Mouse (Mus musculus) right cerebral cortex, postnatal 10 days (tissue): ENCODE results near the gene Utp14b.
A peak's percentile ranks its signal among the peaks of the same experiment; 100 is the strongest.

Experiments
- DNase-seq, 2 experiments: peaks; one replicate each; pipeline ENCODE4 v3.0.0; 2021; ENCODE audit warnings: low spot score in 2 of 2

The Utp14b gene

DNA sequence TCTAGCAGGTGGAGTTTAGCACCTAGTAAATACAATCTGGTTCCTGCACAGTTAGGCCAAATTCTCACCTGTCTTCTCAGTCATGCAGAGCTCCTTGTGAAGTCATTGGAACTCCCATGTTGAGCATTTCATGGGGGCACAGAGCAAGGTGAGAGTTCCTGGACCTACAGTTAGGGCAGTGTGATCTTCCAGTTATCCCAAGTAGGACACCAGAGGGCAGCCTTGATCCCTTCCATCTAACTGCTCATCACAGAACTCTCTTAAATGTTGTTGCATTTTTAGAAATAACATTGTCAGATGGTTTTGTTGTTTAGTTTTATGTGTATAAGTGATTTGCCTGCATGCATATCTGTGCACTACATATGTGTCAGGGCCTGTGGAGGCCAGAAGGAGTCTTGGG lies 29.0 kb downstream of the Utp14b start:
- DNase-seq: no peak

DNA sequence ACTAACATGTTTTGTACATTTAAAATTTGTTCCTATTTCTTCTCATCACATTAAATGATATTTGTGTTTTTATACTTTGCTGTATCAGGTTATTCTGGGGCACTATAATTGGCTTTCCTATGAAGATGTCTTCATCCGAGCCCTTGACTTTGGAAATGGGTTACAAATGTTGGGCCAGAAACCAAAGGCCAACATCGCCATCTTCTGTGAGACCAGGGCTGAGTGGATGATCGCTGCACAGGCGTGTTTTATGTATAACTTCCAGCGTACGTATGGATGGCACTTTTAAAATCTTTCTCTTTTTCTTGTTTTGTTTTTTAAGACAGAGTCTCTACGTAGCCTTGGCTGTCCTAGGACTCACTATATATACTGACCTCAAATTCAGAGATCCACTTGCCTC lies 30.3 kb downstream of the Utp14b start:
- no peak for DNase-seq

GRCm38 (mm10) chr1:78694503-78695258 lies 36.8 kb downstream of the Utp14b start:
- DNase-seq: no peak

DNA sequence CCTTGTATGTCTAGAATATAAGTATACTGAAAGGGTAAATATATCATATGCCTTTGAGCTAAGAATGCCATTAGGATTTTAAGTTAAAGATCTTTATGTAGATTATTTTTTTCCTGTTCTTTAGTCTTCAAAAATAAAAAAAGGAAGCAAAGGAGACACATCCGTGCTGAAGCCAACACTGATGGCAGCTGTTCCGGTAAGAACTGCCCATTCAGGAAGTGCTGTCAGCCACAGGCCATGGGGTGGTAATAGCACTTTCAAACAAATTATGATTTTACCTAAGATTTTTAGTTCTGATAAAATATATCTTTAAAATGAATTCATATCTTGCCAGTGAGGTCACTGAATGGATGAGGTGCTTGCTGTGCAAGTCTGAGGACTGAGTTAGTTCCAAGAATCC lies 38.5 kb downstream of the Utp14b start:
- DNase-seq: no peak

DNA sequence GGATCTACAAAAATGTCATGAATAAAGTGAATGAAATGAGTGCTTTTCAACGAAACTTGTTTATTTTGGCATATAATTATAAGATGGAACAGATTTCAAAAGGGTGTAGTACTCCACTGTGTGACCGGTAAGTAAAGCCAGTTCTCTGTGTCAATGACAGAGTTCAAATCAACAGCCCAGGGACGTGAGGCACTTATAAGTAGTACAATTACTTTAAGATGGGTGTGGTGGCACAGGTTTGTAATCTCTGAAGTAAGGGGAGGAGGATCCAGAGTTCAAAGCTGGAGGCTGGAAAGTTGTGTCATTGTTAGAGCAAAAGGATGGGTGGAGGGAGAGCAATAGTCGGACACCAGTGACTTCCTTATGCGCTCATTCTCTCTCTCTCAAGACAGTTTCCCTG lies 39.1 kb downstream of the Utp14b start:
- DNase-seq: no peak

GRCm38 (mm10) chr1:78698138-78698537 lies 40.3 kb downstream of the Utp14b start:
- no peak for DNase-seq

DNA sequence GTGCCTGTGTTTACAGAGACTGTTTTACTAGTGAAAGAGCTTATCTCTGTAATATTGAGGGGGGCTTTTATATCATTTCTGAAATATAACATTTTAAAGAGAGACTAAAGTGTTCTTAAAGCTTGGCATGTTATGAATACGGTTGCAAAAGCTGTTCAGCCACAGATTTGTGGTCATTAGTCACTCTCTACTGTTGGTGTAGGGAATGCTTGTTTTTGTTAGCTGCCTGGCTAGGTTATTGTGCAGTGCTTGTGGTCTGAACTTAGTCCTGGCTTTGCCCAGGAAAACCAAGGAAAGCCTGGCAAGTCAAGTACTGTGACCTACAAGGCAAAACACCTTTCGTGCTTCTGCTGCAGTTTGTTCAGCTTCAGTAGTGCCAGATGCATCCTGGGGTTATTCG lies 43.9 kb downstream of the Utp14b start:
- DNase-seq: no peak

- DNase-seq: peak in 1 of 2 experiments; percentile 35
Observed at GRCm38 (mm10) chr1:78702282-78702963, 44.6 kb downstream of the Utp14b start.

DNA sequence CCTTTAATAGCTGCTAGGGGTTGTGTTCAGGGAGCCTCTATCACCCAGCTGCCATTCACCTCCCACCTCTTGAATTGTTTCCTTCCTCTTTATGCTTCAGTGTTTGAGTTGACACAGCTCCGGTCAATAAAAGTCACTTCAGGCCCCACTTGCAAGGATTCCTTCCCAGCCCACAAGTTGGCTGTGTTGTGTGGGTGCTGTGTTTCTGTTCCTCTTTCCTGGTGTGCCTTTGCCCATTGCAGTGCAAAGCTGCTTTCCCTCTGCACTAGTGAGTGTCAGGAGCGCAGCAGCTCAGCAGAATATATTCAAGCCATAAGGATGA lies 45.1 kb downstream of the Utp14b start:
- DNase-seq: no peak

- no peak for DNase-seq
Observed at GRCm38 (mm10) chr1:78706338-78706737, 48.5 kb downstream of the Utp14b start.

DNA sequence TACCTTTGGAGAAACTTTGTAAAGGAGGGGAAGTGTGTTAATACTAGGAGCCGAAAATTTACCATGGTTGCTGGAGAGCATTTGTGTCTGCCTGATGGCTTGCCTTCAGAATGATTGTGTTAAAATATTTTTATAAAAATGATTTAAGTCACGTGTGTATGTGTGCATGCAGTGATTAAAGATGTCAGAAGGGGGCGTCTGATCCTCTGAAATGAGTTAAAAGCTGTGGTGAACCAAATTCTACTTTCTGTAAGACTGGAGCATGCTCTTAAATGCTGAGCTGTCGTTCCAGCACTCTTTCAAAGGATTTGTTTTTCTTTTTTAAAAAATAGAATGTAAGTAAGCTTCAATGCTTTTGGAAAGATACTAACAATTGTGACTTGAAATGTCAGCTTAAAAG lies 49.4 kb downstream of the Utp14b start:
- DNase-seq: peak; percentile 58 to 60

DNA sequence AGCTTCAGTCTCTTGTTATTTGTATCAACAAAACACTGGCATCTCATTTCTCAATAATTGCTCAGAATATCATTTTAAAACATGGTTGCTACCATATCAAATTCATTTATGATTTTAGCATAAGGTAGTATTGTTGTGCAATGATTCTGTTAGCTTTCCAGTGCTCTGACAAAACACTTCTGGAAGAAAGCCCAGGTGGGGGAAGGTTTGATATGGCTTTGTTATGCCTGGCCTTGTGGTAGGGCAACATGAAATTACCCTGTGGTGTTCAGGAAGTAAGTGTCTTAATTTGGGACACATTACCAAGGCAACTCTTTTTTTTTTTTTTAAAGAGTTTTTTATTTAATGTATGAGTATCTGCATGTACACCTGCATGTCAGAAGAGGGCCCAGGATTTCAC lies 52.2 kb downstream of the Utp14b start:
- DNase-seq: no peak

DNA sequence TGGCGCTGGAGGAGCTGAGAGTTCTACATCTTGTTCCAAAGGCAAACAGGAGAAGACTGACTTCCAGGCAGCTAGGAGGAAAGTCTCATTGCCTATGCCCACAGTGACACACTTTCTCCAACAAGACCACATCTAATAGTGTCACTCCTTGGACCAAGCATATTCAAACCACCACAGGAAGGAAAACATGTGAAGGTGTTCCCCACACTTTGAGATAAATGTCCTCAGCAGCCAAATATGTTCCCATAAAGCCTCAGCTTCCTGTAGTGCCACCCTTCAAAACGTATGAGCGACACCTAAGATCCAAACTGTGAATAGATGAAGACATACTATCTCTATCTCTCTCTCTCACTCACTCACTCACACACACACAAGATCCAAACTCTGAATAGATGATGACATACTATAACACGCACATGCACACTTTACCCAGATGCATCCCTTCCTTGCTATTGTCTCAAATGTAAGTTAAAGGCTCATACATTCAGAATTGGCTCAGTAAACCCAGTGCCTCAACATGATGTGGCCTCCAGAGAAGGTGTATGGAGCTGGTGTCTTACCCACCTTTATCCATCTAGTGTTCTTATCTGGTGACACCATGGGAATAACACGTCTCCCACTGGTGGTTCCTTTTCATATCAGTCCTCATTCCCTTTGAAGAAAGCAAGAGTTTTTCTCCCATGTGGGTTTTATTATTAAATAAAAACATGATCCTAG lies 52.9 kb downstream of the Utp14b start:
- DNase-seq: no peak
